Mouse (Mus musculus) hematopoietic stem cell, adult 5-6 weeks (primary cell): ENCODE measurements at regions not wholly inside any gene's neighbourhood (a gene's known extent, or its start where the extent isn't known, plus 50 kb on each side); places are given as distances from the start of the nearest gene placed in this dataset.

Source experiments
- ATAC-seq, 2 experiments: fragments of 125-278 bp in 1 of 2; replicated peaks in 1 of 2; 2 replicates each; pipeline ENCODE4 v1.8.0; 2016 to 2017; ENCODE audit warnings: inconsistent platforms in 2 of 2, mild to moderate bottlenecking in 2 of 2, moderate number of reproducible peaks in 2 of 2, low read depth in 1 of 2, moderate TSS enrichment in 1 of 2; ENCODE audit not compliant: low FRiP score in 2 of 2, poor library complexity in 2 of 2, severe bottlenecking in 2 of 2, insufficient read depth in 1 of 2, low TSS enrichment in 1 of 2

GRCm38 (mm10) chr15:59201894-59202670, 313.0 kb downstream of the Gm49356 start:
- no peak for ATAC-seq

GRCm38 (mm10) chr15:59203097-59203849, 314.2 kb downstream of the Gm49356 start:
- no peak for ATAC-seq

GRCm38 (mm10) chr15:59203850-59204625, 314.9 kb downstream of the Gm49356 start:
- no peak for ATAC-seq

GRCm38 (mm10) chr15:59205091-59205490, 316.0 kb downstream of the Gm49356 start:
- ATAC-seq, result no peak

- no peak for ATAC-seq
Measured at GRCm38 (mm10) chr15:59205544-59205943, 316.4 kb downstream of the Gm49356 start.

- ATAC-seq, result no peak
Measured at GRCm38 (mm10) chr15:59206636-59207035, 317.5 kb downstream of the Gm49356 start.

GRCm38 (mm10) chr15:59207976-59208375, 318.9 kb downstream of the Gm49356 start:
- ATAC-seq, result no peak

- ATAC-seq, result no peak
Measured at GRCm38 (mm10) chr15:59212362-59212761, 323.3 kb downstream of the Gm49356 start.

GRCm38 (mm10) chr15:59214096-59214495, 325.0 kb downstream of the Gm49356 start:
- ATAC-seq, result no peak

GRCm38 (mm10) chr15:59215239-59215638, 326.1 kb downstream of the Gm49356 start:
- no peak for ATAC-seq

GRCm38 (mm10) chr15:59217481-59217880, 328.4 kb downstream of the Gm49356 start:
- no peak for ATAC-seq

GRCm38 (mm10) chr15:59218916-59219315, 329.8 kb downstream of the Gm49356 start:
- ATAC-seq, result no peak

- no peak for ATAC-seq
Measured at GRCm38 (mm10) chr15:59225637-59226036, 336.5 kb downstream of the Gm49356 start.

- ATAC-seq, result no peak
Measured at GRCm38 (mm10) chr15:59227293-59227692, 338.2 kb downstream of the Gm49356 start.

- no peak for ATAC-seq
Measured at GRCm38 (mm10) chr15:59230536-59230935, 341.4 kb downstream of the Gm49356 start.

GRCm38 (mm10) chr15:59231703-59232102, 342.6 kb downstream of the Gm49356 start:
- no peak for ATAC-seq

GRCm38 (mm10) chr15:59232290-59232689, 343.2 kb downstream of the Gm49356 start:
- no peak for ATAC-seq
